Mouse (Mus musculus) cortical plate, adult 2 months (tissue): ENCODE results near the gene Riok2.
"Not testable (repeated sequence)": the region's sequence is repeated elsewhere in the genome, so short reads cannot be mapped to it uniquely, and the experiment has no call there.

ENCODE experiments used
- CTCF ChIP-seq: fragments of 200-500 bp; IDR thresholded peaks from 2 replicates; pipeline ENCODE4 v1.5.1; 2011; ENCODE audit warnings: mild to moderate bottlenecking, control low read depth, low read length; ENCODE audit not compliant: insufficient read depth; ENCODE audit errors: extremely low read depth
- POLR2A ChIP-seq: fragments of 200-500 bp; IDR thresholded peaks from 2 replicates; pipeline ENCODE4 v1.6.1; 2011; ENCODE audit warnings: mild to moderate bottlenecking, low read length, control low read depth; ENCODE audit not compliant: insufficient read depth; ENCODE audit errors: extremely low read depth

DNA sequence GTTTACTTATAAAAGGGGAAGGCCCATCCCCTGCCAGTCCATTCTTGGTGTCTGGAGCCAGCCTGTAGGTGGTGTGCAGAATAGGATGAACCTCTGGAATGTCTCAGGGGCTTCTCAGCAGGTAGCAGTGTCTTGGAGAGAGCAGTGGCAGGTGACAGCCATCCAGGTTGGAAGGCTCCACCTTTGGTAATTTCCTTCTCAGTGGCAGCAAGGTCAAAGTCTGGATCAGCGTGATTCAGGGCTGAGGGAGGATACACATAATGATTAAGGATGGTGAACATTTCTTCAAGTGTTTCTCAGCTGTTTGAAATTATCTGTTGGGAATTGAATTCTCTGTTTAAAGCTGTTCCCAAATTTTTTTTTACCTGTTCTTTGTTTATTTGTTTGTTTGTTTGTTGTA is 48.1 kb upstream of the Riok2 start:
- not testable (repeated sequence) for TF ChIP-seq CTCF, POLR2A
